Mouse (Mus musculus): Measurements from ENCODE around the gene Psmd13.

DNA sequence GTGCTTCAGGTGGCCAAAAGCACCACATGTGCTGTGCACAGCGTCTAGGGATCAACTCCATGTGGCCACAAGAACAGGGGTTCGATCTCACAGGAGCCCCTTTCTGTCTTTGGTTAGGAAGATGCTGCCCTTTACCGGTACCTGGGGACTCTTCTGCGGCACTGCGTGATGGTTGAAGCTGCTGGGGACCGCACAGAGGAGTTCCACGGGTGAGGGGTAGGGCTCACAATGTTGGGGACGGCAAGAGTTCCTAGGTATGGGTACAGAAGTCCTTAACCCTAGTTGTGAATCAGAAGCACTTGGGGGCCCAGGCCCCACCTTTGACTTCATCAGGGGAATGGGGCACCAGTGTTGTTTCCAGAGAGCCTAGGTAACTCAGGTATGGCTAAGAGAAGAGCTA, 23.0 kb upstream of the Psmd13 start:
- TF ChIP-seq CTCF (IDR thresholded peaks at IDR 0.05; ENCODE audit: low read depth, low read length) (no peak), POLR2A (IDR thresholded peaks at IDR 0.05; ENCODE audit: insufficient read depth, low read length) (no peak), EP300 (IDR thresholded peaks at IDR 0.05; ENCODE audit: insufficient read depth, low read depth, low read length) (no peak)
